Mouse (Mus musculus) neural tube, embryonic 13.5 days (tissue): ENCODE data around the gene Zfp451. TPM values are rescaled to one million over a fixed set of nuclear protein-coding genes. Genes with fewer than 3 reads are reported as not detected.
"Not testable (repeated sequence)": the region's sequence is repeated elsewhere in the genome, so short reads cannot be mapped to it uniquely, and the experiment has no call there.

Experiments used
- ATAC-seq: fragments of 200-750 bp; cut with Nextera tagmentation; 2 replicates; pipeline ENCODE4 v1.8.0; 2017; ENCODE audit warnings: low read depth, mild to moderate bottlenecking, moderate TSS enrichment, moderate library complexity
- H3K27ac ChIP-seq: fragments of 300-500 bp; sonication (generic); replicated peaks from 2 replicates; pipeline ENCODE4 v1.5.1; 2015; ENCODE audit warnings: moderate library complexity, mild to moderate bottlenecking, inconsistent platforms
- H3K27me3 ChIP-seq: fragments of 300-500 bp; sonication (generic); 2 replicates; pipeline ENCODE4 v1.6.1; 2015; ENCODE audit warnings: mild to moderate bottlenecking, inconsistent platforms
- H3K36me3 ChIP-seq: fragments of 300-500 bp; sonication (generic); 2 replicates; pipeline ENCODE4 v1.6.1; 2015; ENCODE audit warnings: mild to moderate bottlenecking, inconsistent platforms
- H3K4me1 ChIP-seq: fragments of 300-500 bp; sonication (generic); replicated peaks from 2 replicates; pipeline ENCODE4 v1.6.1; 2015; ENCODE audit warnings: inconsistent platforms
- H3K4me2 ChIP-seq: fragments of 300-500 bp; sonication (generic); 2 replicates; pipeline ENCODE4 v1.6.1; 2015; ENCODE audit warnings: inconsistent platforms, mild to moderate bottlenecking, moderate library complexity
- H3K4me3 ChIP-seq: fragments of 300-500 bp; sonication (generic); 2 replicates; pipeline ENCODE4 v1.5.1; 2015; ENCODE audit warnings: mild to moderate bottlenecking, inconsistent platforms
- H3K9ac ChIP-seq: fragments of 300-500 bp; sonication (generic); 2 replicates; pipeline ENCODE4 v1.6.1; 2015; ENCODE audit warnings: moderate library complexity, mild to moderate bottlenecking, inconsistent platforms
- H3K9me3 ChIP-seq: fragments of 300-500 bp; sonication (generic); 2 replicates; pipeline ENCODE4 v1.6.1; 2016; ENCODE audit warnings: inconsistent platforms
- WGBS: fragments of 180-500 bp; shearing (Covaris S2); methylation state at CpG from one replicate; pipeline ENCODE4 v1.1.7; 2015; 5-methylcytosine and 5-hydroxymethylcytosine counted together
- polyA plus RNA-seq: library from polyadenylated mRNA; unstranded; fragments of >200 nt; fragmentation: Nextera tagmentation; extraction: Ambion mirVana; gene quantifications from 2 replicates; pipeline ENCODE4 v1.2.1, GENCODE M21; 2015

Gene Zfp451
- polyA plus RNA-seq = 35.0 and 41.6 TPM in 2 replicates

GRCm38 (mm10) chr1:33813868-33814794, at the start of gene Zfp451:
Zfp451 (minus strand) TSS chr1:33814595.
- ATAC-seq = peak; percentile 96
- under 1% methylated on average over 85 of the region's 85 CpGs for WGBS

DNA sequence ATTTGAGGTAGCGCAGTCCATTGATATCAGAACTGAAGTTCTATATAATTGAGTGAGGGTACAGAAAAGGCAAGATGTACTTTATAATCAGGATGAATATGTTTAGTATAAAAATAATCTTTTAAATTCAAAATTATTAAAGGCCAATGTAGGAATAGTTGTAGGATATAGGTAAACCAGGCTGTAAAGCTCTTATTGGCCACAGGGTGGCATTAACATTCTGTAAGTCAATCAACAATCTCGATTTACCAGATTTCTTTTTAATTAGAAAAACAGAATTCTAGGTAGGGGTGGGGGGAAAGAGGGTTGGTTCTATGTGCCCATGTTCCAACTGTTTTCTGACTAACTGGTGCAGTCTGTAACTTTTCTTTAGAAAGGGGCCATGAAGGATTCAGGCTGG, 32.4 kb upstream of the Zfp451 start:
- Histone ChIP-seq H3K27me3 (no peaks in the 10 kb centered on the region), H3K36me3 (no peaks in the 10 kb centered on the region), H3K4me2 (no peak overlapping the region), H3K9ac (no peak overlapping the region), H3K9me3 (no peaks in the 10 kb centered on the region), H3K4me1 (no peaks in the 10 kb centered on the region), H3K27ac (no peak overlapping the region), H3K4me3 (no peak overlapping the region)
- WGBS = 90% methylated on average over 2 of the region's 2 CpGs
- no peak for ATAC-seq

More at GRCm38 (mm10) chr1:33813868-33814794, at the start of gene Zfp451:
- Histone ChIP-seq H3K4me3 (peak within 1 kb of the TSS; percentile 99), H3K9me3 (no peaks in the 10 kb centered on the region), H3K36me3 (peaks cover 28% of the 10 kb centered on the region), H3K27ac (peak within 1 kb of the TSS; percentile 97), H3K9ac (peak within 1 kb of the TSS; percentile 99), H3K4me1 (peaks cover 26% of the 10 kb centered on the region), H3K4me2 (peak within 1 kb of the TSS; percentile 91), H3K27me3 (no peaks in the 10 kb centered on the region)

- Histone ChIP-seq H3K27me3 (no peaks in the 10 kb centered on the region), H3K4me1 (no peaks in the 10 kb centered on the region), H3K9me3 (no peaks in the 10 kb centered on the region), H3K27ac (no peak overlapping the region), H3K9ac (no peak overlapping the region), H3K36me3 (no peaks in the 10 kb centered on the region), H3K4me3 (no peak overlapping the region), H3K4me2 (no peak overlapping the region)
- no peak for ATAC-seq
- WGBS = 68% methylated on average over 6 of the region's 6 CpGs
Observed at GRCm38 (mm10) chr1:33843823-33844222, 29.4 kb upstream of the Zfp451 start.

- H3K27me3 ChIP-seq, H3K4me3 ChIP-seq, H3K9me3 ChIP-seq, ATAC-seq, H3K4me2 ChIP-seq, H3K4me1 ChIP-seq, H3K36me3 ChIP-seq, H3K9ac ChIP-seq, H3K27ac ChIP-seq: not testable (repeated sequence)
- 94% methylated on average over 14 of the region's 14 CpGs for WGBS
Observed at GRCm38 (mm10) chr1:33838952-33839351, 24.6 kb upstream of the Zfp451 start.

- no peak overlapping the region for H3K4me2 ChIP-seq
- no peak overlapping the region for H3K27ac ChIP-seq
- no peaks in the 10 kb centered on the region for H3K4me1 ChIP-seq
- H3K27me3 ChIP-seq = no peaks in the 10 kb centered on the region
- no peaks in the 10 kb centered on the region for H3K36me3 ChIP-seq
- H3K4me3 ChIP-seq = no peak overlapping the region
- no peak for ATAC-seq
- 70% methylated on average over 4 of the region's 4 CpGs for WGBS
- H3K9ac ChIP-seq = no peak overlapping the region
- 0 out of 2 replicates have a peak, but pooled peaks cover 8% of the 10 kb centered on the region for H3K9me3 ChIP-seq
Observed at GRCm38 (mm10) chr1:33830586-33830985, 16.2 kb upstream of the Zfp451 start.

DNA sequence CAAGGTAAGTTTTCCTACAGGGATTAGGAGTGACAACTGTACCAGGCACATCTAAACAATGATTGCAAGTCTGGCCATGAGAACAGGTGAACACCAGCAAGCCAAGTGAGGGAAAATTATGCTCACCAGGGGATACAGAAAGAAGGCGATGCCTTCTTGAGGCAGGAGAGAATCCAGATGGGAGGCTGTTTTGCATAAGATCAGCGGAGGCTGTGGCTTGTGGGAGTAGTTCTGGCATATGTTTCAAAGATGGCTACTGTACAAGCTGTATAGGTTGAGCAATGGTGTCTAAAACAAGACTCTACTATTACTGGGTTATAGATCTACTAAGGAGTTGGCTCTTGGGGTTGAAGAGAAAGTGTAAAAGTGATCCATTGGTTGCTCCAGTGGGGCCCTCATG, 3.5 kb upstream of the Zfp451 start:
- no peaks in the 10 kb centered on the region for H3K27me3 ChIP-seq
- peaks cover 11% of the 10 kb centered on the region for H3K4me1 ChIP-seq
- H3K9ac ChIP-seq = no peak overlapping the region
- WGBS = 81% methylated on average over 2 of the region's 2 CpGs
- H3K4me3 ChIP-seq = no peak overlapping the region
- no peak for ATAC-seq
- no peak overlapping the region for H3K4me2 ChIP-seq
- no peaks in the 10 kb centered on the region for H3K9me3 ChIP-seq
- no peaks in the 10 kb centered on the region; the same call in 1 of the 2 replicates for H3K36me3 ChIP-seq
- H3K27ac ChIP-seq = no peak overlapping the region

DNA sequence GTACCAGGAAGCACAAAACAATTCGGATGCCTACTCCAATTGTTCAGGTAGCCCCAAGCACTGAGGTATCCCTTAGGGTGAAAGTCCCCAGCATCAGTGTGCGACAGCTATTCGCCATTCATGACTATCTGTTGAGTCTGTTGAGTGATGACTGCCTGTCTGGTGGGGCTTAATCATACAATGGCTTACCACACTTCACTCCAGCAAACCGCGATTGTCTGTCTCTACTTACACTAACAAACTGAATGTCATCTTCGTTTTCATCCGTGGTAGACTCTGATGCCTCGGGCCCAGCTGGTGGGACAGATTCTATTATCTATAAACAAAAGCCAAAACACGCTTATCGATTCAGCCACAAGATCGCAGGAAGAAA, 914 bp downstream of the Zfp451 start:
- H3K4me2 ChIP-seq = peak overlapping the region; percentile 91
- no peaks in the 10 kb centered on the region for H3K9me3 ChIP-seq
- peak overlapping the region; percentile 99 for H3K4me3 ChIP-seq
- H3K4me1 ChIP-seq = peaks cover 26% of the 10 kb centered on the region
- H3K27ac ChIP-seq = peak overlapping the region; percentile 97
- 9% methylated on average over 11 of the region's 11 CpGs for WGBS
- peak overlapping the region; percentile 99 for H3K9ac ChIP-seq
- 0 out of 2 replicates have a peak, but pooled peaks have one; percentile 2 for ATAC-seq
- peaks cover 33% of the 10 kb centered on the region for H3K36me3 ChIP-seq
- H3K27me3 ChIP-seq = no peaks in the 10 kb centered on the region

- H3K27me3 ChIP-seq = no peaks in the 10 kb centered on the region
- H3K27ac ChIP-seq = no peak overlapping the region
- H3K9me3 ChIP-seq = no peaks in the 10 kb centered on the region
- ATAC-seq = no peak
- no peak overlapping the region for H3K4me2 ChIP-seq
- no peaks in the 10 kb centered on the region; the same call in 1 of the 2 replicates for H3K4me1 ChIP-seq
- peaks cover 77% of the 10 kb centered on the region for H3K36me3 ChIP-seq
- 97% methylated on average over 2 of the region's 2 CpGs for WGBS
- H3K9ac ChIP-seq = no peak overlapping the region
- no peak overlapping the region for H3K4me3 ChIP-seq
Observed at GRCm38 (mm10) chr1:33803323-33803722, 11.1 kb downstream of the Zfp451 start.

DNA sequence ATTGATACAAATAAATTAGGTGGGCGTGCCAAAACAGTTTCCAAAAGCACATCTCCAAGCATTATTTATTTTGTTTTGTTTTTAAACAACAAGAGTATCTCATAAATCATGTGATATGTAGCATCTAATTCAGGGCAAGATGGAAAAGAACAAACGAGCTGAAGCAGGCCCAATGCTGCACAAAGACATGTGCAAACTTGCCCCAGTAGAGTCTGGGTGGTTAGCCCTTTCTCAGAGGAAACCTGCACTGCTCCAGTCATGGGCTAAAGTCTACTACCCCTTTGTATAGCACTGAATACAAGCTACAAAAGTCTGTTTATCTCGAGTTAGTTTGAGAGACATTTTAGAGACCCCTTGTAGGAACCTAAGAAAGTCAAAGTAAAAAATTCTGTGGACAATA, 14.8 kb downstream of the Zfp451 start:
- Histone ChIP-seq H3K4me2 (no peak overlapping the region), H3K36me3 (peaks cover 74% of the 10 kb centered on the region), H3K9me3 (no peaks in the 10 kb centered on the region), H3K27ac (no peak overlapping the region), H3K27me3 (no peaks in the 10 kb centered on the region), H3K9ac (no peak overlapping the region), H3K4me1 (no peaks in the 10 kb centered on the region), H3K4me3 (no peak overlapping the region)
- no peak for ATAC-seq
- WGBS = 84% methylated on average over 3 of the region's 3 CpGs

GRCm38 (mm10) chr1:33788493-33788892, 25.9 kb downstream of the Zfp451 start:
- WGBS = 74% methylated on average over 3 of the region's 3 CpGs
- ATAC-seq = no peak

DNA sequence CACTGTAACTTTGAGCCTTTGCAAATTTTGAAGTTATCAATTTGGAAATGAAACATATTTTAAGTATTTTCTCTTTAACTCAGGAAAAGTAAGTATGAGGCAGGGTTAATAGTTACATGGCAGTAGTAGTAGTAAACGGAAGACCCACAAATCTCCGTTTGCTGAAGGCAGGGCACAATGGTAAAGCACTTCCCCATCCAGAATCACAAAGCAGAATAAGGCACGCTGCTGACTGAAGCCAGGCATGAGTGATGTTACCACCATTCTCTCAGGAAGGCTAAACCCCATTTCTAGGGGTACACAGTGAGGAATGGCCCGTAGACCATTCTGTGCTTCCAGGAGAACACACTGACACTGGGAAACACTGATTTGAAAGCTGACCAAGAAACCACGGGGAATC, 26.3 kb downstream of the Zfp451 start:
- no peaks in the 10 kb centered on the region for H3K27me3 ChIP-seq
- H3K9ac ChIP-seq = no peak overlapping the region
- no peaks in the 10 kb centered on the region for H3K9me3 ChIP-seq
- 76% methylated on average over 5 of the region's 5 CpGs for WGBS
- no peaks in the 10 kb centered on the region for H3K4me1 ChIP-seq
- H3K27ac ChIP-seq = no peak overlapping the region
- no peak for ATAC-seq
- H3K36me3 ChIP-seq = peaks cover 17% of the 10 kb centered on the region
- no peak overlapping the region for H3K4me3 ChIP-seq
- H3K4me2 ChIP-seq = no peak overlapping the region

More at GRCm38 (mm10) chr1:33788493-33788892, 25.9 kb downstream of the Zfp451 start:
- Histone ChIP-seq H3K4me3 (no peak overlapping the region), H3K36me3 (peaks cover 16% of the 10 kb centered on the region), H3K4me2 (no peak overlapping the region), H3K4me1 (no peaks in the 10 kb centered on the region), H3K27me3 (no peaks in the 10 kb centered on the region), H3K9ac (no peak overlapping the region), H3K27ac (no peak overlapping the region), H3K9me3 (no peaks in the 10 kb centered on the region)

GRCm38 (mm10) chr1:33784561-33784960, 29.8 kb downstream of the Zfp451 start:
- Histone ChIP-seq H3K4me3 (no peak overlapping the region), H3K9me3 (no peaks in the 10 kb centered on the region), H3K4me2 (no peak overlapping the region), H3K27me3 (no peaks in the 10 kb centered on the region), H3K36me3 (peaks cover 33% of the 10 kb centered on the region), H3K4me1 (no peaks in the 10 kb centered on the region), H3K27ac (no peak overlapping the region), H3K9ac (no peak overlapping the region)
- ATAC-seq = no peak
- WGBS = 96% methylated on average over 5 of the region's 5 CpGs
